Mouse (Mus musculus) testis, adult 10 weeks (tissue): ENCODE results near the gene Dynlrb1. TPM values are rescaled to one million over a fixed set of nuclear protein-coding genes. Genes with fewer than 3 reads are reported as not detected.

Experiments used
- polyA plus RNA-seq: library from polyadenylated mRNA; stranded (reverse); fragments of 350-450 nt; fragmentation: Illumina TruSeq; extraction: RNeasy Lipid Tissue Mini Kit (QIAGEN cat#74804); gene quantifications from one replicate; pipeline ENCODE4 v1.2.3, GENCODE M21; 2014; ENCODE audit warnings: low read depth, low replicate concordance

Dynlrb1 gene
- polyA plus RNA-seq: 38.5 TPM

GRCm38 (mm10) chr2:155236362-155236992 is at the start of gene Dynlrb1:
Dynlrb1 (plus strand) TSS chr2:155236533.

DNA sequence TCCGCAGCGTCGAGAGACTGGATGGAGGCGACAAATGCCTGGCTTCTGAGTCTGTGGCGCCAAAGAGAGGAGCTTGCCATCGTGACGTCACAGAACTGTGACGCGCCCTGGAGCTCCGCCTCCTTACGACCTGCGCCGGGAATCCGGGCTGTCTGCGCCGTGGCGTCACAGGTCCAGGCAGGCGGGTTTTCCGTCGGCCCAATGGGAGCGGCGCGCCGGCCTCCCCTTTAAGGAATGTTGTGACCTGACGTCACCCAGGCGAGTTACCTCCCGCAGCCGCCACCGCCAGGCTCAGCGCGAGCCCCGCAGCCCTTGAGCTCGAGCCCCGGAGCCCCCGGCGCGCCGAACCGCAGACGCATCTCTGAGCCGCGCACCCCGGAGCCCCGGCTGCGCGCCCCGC is 39.9 kb downstream of the Dynlrb1 start, which contains the start of gene Map1lc3a:
TSS of gene Map1lc3a (plus strand) at position 103 of the 400 bp plus-strand sequence.

Other genes starting within 250 kb of the Dynlrb1 start
- 59.4 TPM for gene Gm14226, start 218.3 kb upstream of the Dynlrb1 start, polyA plus RNA-seq
- gene Ahcy, start 162.0 kb upstream of the Dynlrb1 start, polyA plus RNA-seq: 8.5 TPM
- 61.0 TPM for gene Itch, start 103.0 kb upstream of the Dynlrb1 start, polyA plus RNA-seq
- gene Map1lc3a, start 39.8 kb downstream of the Dynlrb1 start, polyA plus RNA-seq: 5.7 TPM
- 34.1 TPM for gene Pigu, start 120.9 kb downstream of the Dynlrb1 start, polyA plus RNA-seq
- 99.8 TPM for gene Trp53inp2, start 144.5 kb downstream of the Dynlrb1 start, polyA plus RNA-seq
- gene Ncoa6, start 237.4 kb downstream of the Dynlrb1 start, polyA plus RNA-seq: 72.3 TPM